In genomic region chr5:52064804-52065451, GRCm38 (mm10) we compare ENCODE assay signal across 8 mouse cellular contexts.
DNase-seq lines count a peak whose midpoint lies in the region; ATAC-seq lines count a peak whose summit lies in the region.

No protein-coding gene starts in this region.

- WGBS in embryonic facial prominence, embryonic 13.5 days, result 32% methylated on average over 16 of the region's 16 CpGs
- WGBS in kidney, embryonic 14.5 days, result 31% methylated on average over 16 of the region's 16 CpGs
- 29% methylated on average over 16 of the region's 16 CpGs for WGBS in limb, embryonic 13.5 days

- no peaks in the 10 kb centered on the region for H3K9me3 ChIP-seq in embryonic facial prominence, embryonic 13.5 days
- no peaks in the 10 kb centered on the region for H3K9me3 ChIP-seq in kidney, embryonic 14.5 days (ENCODE audit: control insufficient read depth, low read length)
- H3K9me3 ChIP-seq in limb, embryonic 13.5 days, result no peaks in the 10 kb centered on the region

- H3K27me3 ChIP-seq in embryonic facial prominence, embryonic 13.5 days, result no peaks in the 10 kb centered on the region
- no peaks in the 10 kb centered on the region for H3K27me3 ChIP-seq in kidney, embryonic 14.5 days (ENCODE audit: control insufficient read depth, insufficient read depth, low read length)
- peaks cover 7% of the 10 kb centered on the region; the same call in 1 of the 2 replicates for H3K27me3 ChIP-seq in limb, embryonic 13.5 days

- H3K4me1 ChIP-seq in embryonic facial prominence, embryonic 13.5 days, result 0 out of 2 replicates have a peak, but pooled peaks cover 2% of the 10 kb centered on the region
- no peaks in the 10 kb centered on the region for H3K4me1 ChIP-seq in kidney, embryonic 14.5 days (ENCODE audit: control insufficient read depth, insufficient read depth, low read length)
- no peaks in the 10 kb centered on the region for H3K4me1 ChIP-seq in limb, embryonic 13.5 days

- no peak overlapping the region for H3K4me2 ChIP-seq in embryonic facial prominence, embryonic 13.5 days
- H3K4me2 ChIP-seq in kidney, embryonic 14.5 days (replicated peaks; ENCODE audit: low read depth, low read length), result no peak overlapping the region
- H3K4me2 ChIP-seq in limb, embryonic 13.5 days (replicated peaks), result no peak overlapping the region

- peak; percentile 63 for DNase-seq in 416B (ENCODE audit: low read depth)
- DNase-seq in adrenal gland, postnatal 4 days (ENCODE audit: low spot score in 2 of 2), result peak; percentile 53 to 62
- DNase-seq in heart, adult 8-10 months (ENCODE audit: low spot score), result peak; percentile 51
- peak; percentile 41 to 55 for DNase-seq in spleen, postnatal 14 days (ENCODE audit: low spot score in 2 of 2)

- H3K36me3 ChIP-seq in embryonic facial prominence, embryonic 13.5 days, result no peaks in the 10 kb centered on the region
- no peaks in the 10 kb centered on the region for H3K36me3 ChIP-seq in kidney, embryonic 14.5 days (ENCODE audit: control insufficient read depth, insufficient read depth, low read length)
- no peaks in the 10 kb centered on the region for H3K36me3 ChIP-seq in limb, embryonic 13.5 days

- H3K9ac ChIP-seq in embryonic facial prominence, embryonic 13.5 days, result no peak overlapping the region
- H3K9ac ChIP-seq in kidney, embryonic 14.5 days (ENCODE audit: low read depth, low read length), result no peak overlapping the region
- H3K9ac ChIP-seq in limb, embryonic 13.5 days, result no peak overlapping the region

- no peak overlapping the region for H3K27ac ChIP-seq in embryonic facial prominence, embryonic 13.5 days
- H3K27ac ChIP-seq in kidney, embryonic 14.5 days (ENCODE audit: low read depth, low read length), result no peak overlapping the region
- H3K27ac ChIP-seq in limb, embryonic 13.5 days, result no peak overlapping the region

- 0 out of 2 replicates have a peak, but pooled peaks have one; percentile 59 for ATAC-seq in embryonic facial prominence, embryonic 13.5 days (ENCODE audit: insufficient number of reproducible peaks, insufficient read depth, low FRiP score, low TSS enrichment, low read depth)
- ATAC-seq in kidney, embryonic 14.5 days (ENCODE audit: low FRiP score, low TSS enrichment), result peak; percentile 89
- peak; percentile 85; the same call in 1 of the 2 replicates for ATAC-seq in limb, embryonic 13.5 days (ENCODE audit: low FRiP score, low read depth)
- ATAC-seq in monocyte, adult 5-6 weeks (replicated peaks; ENCODE audit: insufficient number of reproducible peaks, low FRiP score, low TSS enrichment, poor library complexity, severe bottlenecking), result peak; percentile 50

- H3K4me3 ChIP-seq in embryonic facial prominence, embryonic 13.5 days, result no peak overlapping the region
- no peak overlapping the region for H3K4me3 ChIP-seq in kidney, embryonic 14.5 days (ENCODE audit: low read length)
- H3K4me3 ChIP-seq in limb, embryonic 13.5 days, result no peak overlapping the region
